11 mouse cellular contexts compared by ENCODE assay signal in the genomic region with DNA sequence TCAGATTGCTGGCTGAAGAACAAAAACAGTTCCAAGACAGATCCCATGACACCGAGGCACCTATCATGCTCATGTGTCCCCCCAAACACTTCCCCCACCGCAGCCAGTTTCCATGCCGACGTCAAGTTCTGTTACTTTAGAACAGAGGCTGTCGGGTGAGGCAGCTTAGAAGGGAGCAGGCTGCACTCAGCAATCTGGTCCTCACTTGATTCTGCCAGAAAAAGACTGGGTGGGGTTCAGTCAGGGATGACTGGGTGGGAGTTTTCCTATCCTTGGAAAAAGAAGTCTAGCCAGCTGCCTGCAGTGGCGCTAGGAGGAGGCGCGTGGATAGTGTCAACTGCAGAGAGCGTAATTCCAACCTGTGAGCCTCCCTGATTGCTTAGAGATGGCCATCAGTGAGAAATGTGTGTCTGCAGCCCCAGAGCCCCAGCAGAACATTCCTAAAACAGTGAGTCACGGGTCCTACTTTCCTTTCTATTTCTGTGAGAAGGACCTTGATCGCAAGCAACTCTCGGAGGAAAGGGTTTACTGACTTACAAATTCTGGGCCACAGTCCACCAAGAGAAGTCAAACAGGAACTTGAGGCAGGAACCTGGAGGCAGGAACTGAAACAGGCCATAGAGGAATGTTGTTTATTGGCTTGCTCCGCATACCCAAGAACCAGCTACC. TPM values are rescaled to one million over a fixed set of nuclear protein-coding genes. Genes with fewer than 3 reads are reported as not detected.
A peak's percentile ranks its signal among the peaks of the same experiment; 100 is the strongest.
DNase-seq lines count a peak whose midpoint lies in the region; ATAC-seq and TF ChIP-seq lines count a peak whose summit lies in the region.
"Had no signal": no experiment of that assay in that cellular context is flagged by ENCODE, and none has a peak within 500 bp of the region (broad histone marks: within the 10 kb centered on the region; RNA-seq: fewer than 3 reads in every experiment).

No protein-coding gene starts in this region.

- WGBS in hindbrain, postnatal 0 days: 76% methylated on average over 13 of the region's 13 CpGs
- WGBS in hindbrain, embryonic 12.5 days: 81% methylated on average over 13 of the region's 13 CpGs
- 78% methylated on average over 13 of the region's 13 CpGs for WGBS in liver, postnatal 0 days (ENCODE audit: insufficient replicate concordance)

- no peak overlapping the region for H3K4me2 ChIP-seq in hindbrain, postnatal 0 days (ENCODE audit: low read depth, low read length)
- H3K4me2 ChIP-seq in hindbrain, embryonic 12.5 days (replicated peaks): no peak overlapping the region
- H3K4me2 ChIP-seq in liver, postnatal 0 days (ENCODE audit: low read depth, low read length): no peak overlapping the region

- H3K9ac ChIP-seq in hindbrain, postnatal 0 days (replicated peaks; ENCODE audit: low read length): no peak overlapping the region
- H3K9ac ChIP-seq in hindbrain, embryonic 12.5 days: no peak overlapping the region
- no peak overlapping the region for H3K9ac ChIP-seq in liver, postnatal 0 days (replicated peaks)

- H3K4me1 ChIP-seq in hindbrain, postnatal 0 days (ENCODE audit: insufficient read depth, low read length): 0 out of 2 replicates have a peak, but pooled peaks cover 3% of the 10 kb centered on the region
- H3K4me1 ChIP-seq in hindbrain, embryonic 12.5 days: peaks cover 14% of the 10 kb centered on the region
- H3K4me1 ChIP-seq in liver, postnatal 0 days (ENCODE audit: insufficient read depth): peaks cover 5% of the 10 kb centered on the region; the same call in 1 of the 2 replicates

- no peak overlapping the region for H3K27ac ChIP-seq in hindbrain, postnatal 0 days
- no peak overlapping the region for H3K27ac ChIP-seq in hindbrain, embryonic 12.5 days
- H3K27ac ChIP-seq in layer of hippocampus, adult 2 months: peak overlapping the region; percentile 49; the same call in 1 of the 2 replicates
- no peak overlapping the region for H3K27ac ChIP-seq in liver, postnatal 0 days (ENCODE audit: low read depth)
- H3K27ac ChIP-seq: hindbrain, embryonic 10.5 days had no signal

- H3K36me3 ChIP-seq in hindbrain, postnatal 0 days (ENCODE audit: insufficient read depth, low read length): no peaks in the 10 kb centered on the region
- H3K36me3 ChIP-seq in hindbrain, embryonic 12.5 days: no peaks in the 10 kb centered on the region
- H3K36me3 ChIP-seq in liver, postnatal 0 days (replicated peaks; ENCODE audit: insufficient read depth, low read length): no peaks in the 10 kb centered on the region
- H3K36me3 ChIP-seq: G1E; hindbrain, embryonic 10.5 days had no signal

- no peak for TF ChIP-seq EP300 in liver, postnatal 0 days (IDR thresholded peaks at IDR 0.05; ENCODE audit: low read depth)

- no peak overlapping the region for H3K4me3 ChIP-seq in hindbrain, postnatal 0 days (ENCODE audit: low read length)
- no peak overlapping the region for H3K4me3 ChIP-seq in hindbrain, embryonic 12.5 days
- H3K4me3 ChIP-seq in layer of hippocampus, adult 2 months: no peak overlapping the region
- H3K4me3 ChIP-seq in liver, postnatal 0 days (ENCODE audit: low read depth, low read length): no peak overlapping the region
- H3K4me3 ChIP-seq: hindbrain, embryonic 10.5 days had no signal

- no peak for DNase-seq in hindbrain, postnatal 0 days (ENCODE audit: low spot score)
- peak; percentile 61 for DNase-seq in ZHBTc4 (ENCODE audit: low read depth, low spot score)
- DNase-seq in layer of hippocampus, adult 2 months (ENCODE audit: low spot score in 2 of 2): peak; percentile 50 to 69
- DNase-seq in right cerebral cortex, postnatal 14 days: peak; percentile 56
- DNase-seq in liver, postnatal 0 days: no peak
- DNase-seq in urinary bladder, adult 2 months (ENCODE audit: low spot score): no peak
- DNase-seq: lung, adult 18-20 months; thymus, adult 2 months had no signal

- H3K27me3 ChIP-seq in hindbrain, postnatal 0 days (ENCODE audit: insufficient read depth, low read length): no peaks in the 10 kb centered on the region
- no peaks in the 10 kb centered on the region for H3K27me3 ChIP-seq in hindbrain, embryonic 12.5 days
- H3K27me3 ChIP-seq in liver, postnatal 0 days (ENCODE audit: insufficient read depth, low read length): no peaks in the 10 kb centered on the region

- TF ChIP-seq CTCF in hindbrain, postnatal 0 days (IDR thresholded peaks at IDR 0.05; ENCODE audit: low read depth): no peak
- TF ChIP-seq CTCF in layer of hippocampus, adult 2 months (conservative IDR thresholded peaks at IDR 0.05): no peak
- no peak for TF ChIP-seq CTCF in liver, postnatal 0 days (IDR thresholded peaks at IDR 0.05; ENCODE audit: low read depth)

- ATAC-seq in hindbrain, postnatal 0 days: peak; percentile 37; the same call in 1 of the 2 replicates
- ATAC-seq in hindbrain, embryonic 12.5 days (ENCODE audit: low FRiP score): no peak
- ATAC-seq in liver, postnatal 0 days: no peak

- H3K9me3 ChIP-seq in hindbrain, postnatal 0 days (ENCODE audit: low read length): no peaks in the 10 kb centered on the region
- no peaks in the 10 kb centered on the region for H3K9me3 ChIP-seq in hindbrain, embryonic 12.5 days (replicated peaks)
- no peaks in the 10 kb centered on the region for H3K9me3 ChIP-seq in liver, postnatal 0 days (ENCODE audit: low read length)
- H3K9me3 ChIP-seq: G1E; hindbrain, embryonic 10.5 days had no signal

RNA-seq across cellular contexts. Expression of a gene that starts 54.6 kb away (rescaled TPM):
- total RNA-seq in hindbrain, postnatal 0 days (2014; rRNA removed): 105 and 108 TPM in 2 replicates
- polyA plus RNA-seq in hindbrain, postnatal 0 days (2015; fragmentation: Nextera tagmentation; extraction: Ambion mirVana): 11.6 and 11.7 TPM in 2 replicates
- 20.8 and 22.8 TPM in 2 replicates for polyA plus RNA-seq in hindbrain, embryonic 12.5 days (2016; fragmentation: Nextera tagmentation; extraction: Ambion mirVana)
- 10 to 100 TPM; 58.7 to 60.0 TPM for total RNA-seq in layer of hippocampus, adult 2 months (2021)
- polyA plus RNA-seq in liver, postnatal 0 days (2015; fragmentation: Nextera tagmentation; extraction: Ambion mirVana): 5.0 and 6.6 TPM in 2 replicates
- 23.9 and 27.8 TPM in 2 replicates for polyA plus RNA-seq in urinary bladder, adult 2 months (2012; rRNA removed)

Comparison
In these comparisons a context has a peak if more than half of its experiments do, and no peak if none do; other contexts are left out.
1. DNase-seq: peak in ZHBTc4 (single experiment), layer of hippocampus, adult 2 months (2 of 2) and right cerebral cortex, postnatal 14 days (single experiment); none in hindbrain, postnatal 0 days (single experiment), liver, postnatal 0 days (single experiment) and urinary bladder, adult 2 months (single experiment).